Mouse (Mus musculus): ENCODE results near the gene Dcaf15. TPM values are rescaled to one million over a fixed set of nuclear protein-coding genes. Genes with fewer than 3 reads are reported as not detected.

Dcaf15 gene
- polyA plus RNA-seq, 1 experiment = 39.0 TPM

DNA sequence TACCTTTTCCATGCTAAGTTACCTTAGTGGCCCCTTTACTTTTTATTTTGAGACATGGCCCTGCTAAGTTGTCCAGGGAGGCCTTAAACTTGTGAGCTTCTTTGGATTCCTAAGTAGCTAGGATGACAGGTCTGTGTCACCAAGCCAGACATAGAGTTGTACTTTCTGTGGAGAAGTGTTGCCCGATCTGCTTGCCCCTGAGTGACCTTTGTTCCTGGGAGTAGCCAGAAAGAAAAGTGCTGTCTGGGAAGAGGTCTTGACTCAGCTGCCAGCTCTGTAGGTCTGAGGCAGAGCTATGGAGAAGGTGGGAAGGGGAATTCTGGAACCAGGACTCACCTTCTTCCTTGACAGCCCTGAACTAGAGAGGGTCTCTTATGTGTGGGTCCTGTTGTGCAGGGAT lies 35.4 kb downstream of the Dcaf15 start:
- TF ChIP-seq POLR2A (IDR thresholded peaks at IDR 0.05; ENCODE audit: borderline replicate concordance, insufficient read depth, low read length) = no peak
- no peak for TF ChIP-seq CTCF (IDR thresholded peaks at IDR 0.05; ENCODE audit: borderline replicate concordance, insufficient read depth, low read depth, low read length)
- no peak for DNase-seq
- H3K4me3 ChIP-seq (replicated peaks; ENCODE audit: insufficient read depth, low read depth, low read length) = no peak overlapping the region
- H3K4me1 ChIP-seq (ENCODE audit: control insufficient read depth, insufficient read depth, low read length) = peaks cover 37% of the 10 kb centered on the region
- WGBS = 49% methylated on average over 1 of the region's 1 CpGs
- no peak overlapping the region for H3K27ac ChIP-seq (ENCODE audit: insufficient read depth, low read length)
- no peaks in the 10 kb centered on the region for H3K27me3 ChIP-seq (ENCODE audit: control insufficient read depth, insufficient read depth, low read length)

DNA sequence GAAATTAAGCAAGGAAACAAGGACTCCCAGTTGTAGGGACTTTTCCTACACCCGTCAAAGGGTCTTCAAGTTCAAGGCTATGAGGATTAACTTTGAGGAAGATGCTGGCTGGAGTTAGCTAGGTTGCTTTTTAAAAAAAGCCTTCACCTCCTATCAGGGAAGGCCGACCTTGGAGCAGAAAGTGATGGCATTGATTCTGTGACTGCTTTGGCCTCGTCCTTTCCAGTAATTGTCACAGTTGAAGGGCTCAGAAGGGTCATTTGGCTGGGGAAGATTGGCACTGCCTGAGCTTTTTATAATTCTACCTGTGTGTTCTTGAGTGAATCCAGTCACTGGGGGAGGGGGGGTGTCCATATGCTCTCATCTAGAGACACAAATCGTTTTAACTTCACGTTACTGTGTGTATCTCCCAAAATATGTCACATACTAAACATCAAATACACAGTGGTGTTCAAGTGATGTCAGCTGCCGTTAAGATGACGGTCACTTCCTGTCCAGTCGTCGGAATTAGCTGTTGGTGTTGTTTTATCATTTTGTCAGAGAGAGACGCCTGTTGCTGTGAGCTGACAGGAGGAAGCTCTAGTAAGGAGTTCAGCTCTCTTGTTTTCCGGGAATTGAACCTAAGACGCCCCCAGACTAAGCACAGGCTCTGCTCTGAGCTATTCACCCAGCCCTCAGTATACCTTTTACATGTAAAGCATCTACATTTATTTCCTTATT lies 36.1 kb downstream of the Dcaf15 start:
- Histone ChIP-seq H3K4me3 (replicated peaks; ENCODE audit: insufficient read depth, low read depth, low read length) (no peak overlapping the region), H3K27me3 (ENCODE audit: control insufficient read depth, insufficient read depth, low read length) (no peaks in the 10 kb centered on the region), H3K4me1 (ENCODE audit: control insufficient read depth, insufficient read depth, low read length) (peaks cover 37% of the 10 kb centered on the region), H3K27ac (ENCODE audit: insufficient read depth, low read length) (no peak overlapping the region)
- TF ChIP-seq CTCF (IDR thresholded peaks at IDR 0.05; ENCODE audit: borderline replicate concordance, insufficient read depth, low read depth, low read length) (no peak), POLR2A (IDR thresholded peaks at IDR 0.05; ENCODE audit: borderline replicate concordance, insufficient read depth, low read length) (no peak)
- 57% methylated on average over 12 of the region's 12 CpGs for WGBS
- DNase-seq = no peak

DNA sequence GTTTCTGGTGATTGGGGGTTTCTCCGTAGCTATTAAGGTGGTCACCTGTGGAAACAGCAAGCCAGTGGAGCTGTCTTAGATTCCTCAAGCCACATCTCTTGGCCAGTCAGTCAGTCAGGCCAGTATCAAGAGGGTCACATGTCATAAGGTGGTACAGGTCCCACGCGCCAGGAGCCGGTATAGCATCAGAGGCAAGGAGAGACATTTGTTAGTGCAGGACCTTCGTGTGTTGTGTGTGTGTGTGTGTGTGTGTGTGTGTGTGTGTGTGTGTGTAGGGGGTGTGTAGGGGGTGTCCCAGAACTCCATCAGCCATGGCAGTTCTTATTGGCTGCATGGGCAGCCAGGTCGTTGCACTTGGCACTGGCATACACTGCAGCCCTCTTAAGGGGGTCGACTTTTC lies 36.7 kb downstream of the Dcaf15 start:
- no peaks in the 10 kb centered on the region for H3K27me3 ChIP-seq (ENCODE audit: control insufficient read depth, insufficient read depth, low read length)
- TF ChIP-seq CTCF (IDR thresholded peaks at IDR 0.05; ENCODE audit: borderline replicate concordance, insufficient read depth, low read depth, low read length) (no peak), POLR2A (IDR thresholded peaks at IDR 0.05; ENCODE audit: borderline replicate concordance, insufficient read depth, low read length) (no peak)
- peak overlapping the region; percentile 35 for H3K4me3 ChIP-seq (replicated peaks; ENCODE audit: insufficient read depth, low read depth, low read length)
- no peak for DNase-seq
- WGBS = 69% methylated on average over 7 of the region's 7 CpGs
- H3K27ac ChIP-seq (ENCODE audit: insufficient read depth, low read length) = no peak overlapping the region
- peaks cover 33% of the 10 kb centered on the region for H3K4me1 ChIP-seq (ENCODE audit: control insufficient read depth, insufficient read depth, low read length)

DNA sequence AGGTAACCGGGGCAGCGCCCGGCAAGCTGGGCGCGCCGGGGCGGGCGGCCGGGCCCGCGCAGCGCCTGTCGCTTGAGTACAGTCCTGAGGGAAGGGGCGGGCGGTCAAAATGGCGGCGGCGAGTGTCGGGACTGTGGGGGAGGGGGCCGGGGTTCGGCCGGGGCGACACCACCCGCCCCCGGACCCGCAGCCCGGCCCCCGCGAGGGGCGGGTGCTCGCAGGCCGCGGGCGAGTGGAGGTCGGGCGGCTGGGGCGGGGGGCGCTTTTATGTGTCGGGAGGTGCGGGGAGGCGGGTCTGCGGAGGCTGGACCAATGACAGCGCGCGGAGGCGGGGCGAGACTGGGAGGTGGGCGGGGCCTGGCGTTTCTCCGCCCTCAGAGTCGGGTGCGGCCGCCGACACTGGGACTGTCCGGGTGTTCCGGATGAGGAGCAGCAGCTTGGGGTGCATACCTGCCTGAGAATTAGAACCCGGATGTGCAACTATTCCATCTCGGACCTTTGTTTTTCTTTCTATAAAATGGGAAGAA lies 37.5 kb downstream of the Dcaf15 start:
- WGBS = under 1% methylated on average over 55 of the region's 58 CpGs
- Histone ChIP-seq H3K4me3 (replicated peaks; ENCODE audit: insufficient read depth, low read depth, low read length) (peak overlapping the region; percentile 56), H3K4me1 (ENCODE audit: control insufficient read depth, insufficient read depth, low read length) (peaks cover 28% of the 10 kb centered on the region), H3K27me3 (ENCODE audit: control insufficient read depth, insufficient read depth, low read length) (no peaks in the 10 kb centered on the region), H3K27ac (ENCODE audit: insufficient read depth, low read length) (no peak overlapping the region)
- DNase-seq = peak; percentile 91 to 97
- no peak for TF ChIP-seq CTCF (IDR thresholded peaks at IDR 0.05; ENCODE audit: borderline replicate concordance, insufficient read depth, low read depth, low read length)
- TF ChIP-seq POLR2A (IDR thresholded peaks at IDR 0.05; ENCODE audit: borderline replicate concordance, insufficient read depth, low read length) = no peak

DNA sequence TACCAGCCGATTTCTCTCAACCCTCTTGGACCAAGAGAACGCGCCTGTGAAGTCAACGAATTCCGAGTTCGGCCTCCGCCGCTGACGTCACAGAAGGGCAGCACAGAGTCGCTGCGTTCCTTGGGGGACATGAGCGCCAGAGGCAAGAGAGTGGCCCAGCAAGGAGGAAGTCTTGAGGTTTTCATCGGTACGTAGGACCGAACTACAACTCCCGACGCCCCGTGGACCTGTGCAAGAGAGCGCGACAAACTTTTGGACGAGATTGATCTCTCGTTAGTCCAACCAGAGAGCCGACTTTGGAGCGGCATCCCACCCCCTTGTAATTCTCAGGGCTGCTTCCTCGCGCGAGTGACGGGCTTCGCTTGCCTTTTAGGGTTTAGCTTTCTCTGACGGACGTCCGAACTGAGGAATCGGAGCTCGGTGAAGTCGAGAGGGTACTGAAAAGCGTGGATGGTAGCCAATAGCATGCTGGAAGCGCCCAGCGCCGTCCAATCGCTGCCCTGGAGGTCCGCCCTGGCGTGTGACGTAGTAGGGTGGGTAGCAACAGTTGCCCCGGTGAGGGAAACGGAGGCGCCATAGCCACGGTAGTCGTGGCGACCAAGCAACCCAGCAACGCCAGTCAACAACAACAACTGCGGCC lies 38.2 kb downstream of the Dcaf15 start, which contains the start of gene Rfx1:
Gene Rfx1, plus strand, starts transcription at position 544 of the 640 bp plus-strand sequence.
- Histone ChIP-seq H3K27me3 (ENCODE audit: control insufficient read depth, insufficient read depth, low read length) (no peaks in the 10 kb centered on the region), H3K4me3 (replicated peaks; ENCODE audit: insufficient read depth, low read depth, low read length) (peak within 1 kb of the TSS; percentile 80), H3K27ac (ENCODE audit: insufficient read depth, low read length) (peak within 1 kb of the TSS; percentile 56), H3K4me1 (ENCODE audit: control insufficient read depth, insufficient read depth, low read length) (peaks cover 24% of the 10 kb centered on the region)
- TF ChIP-seq CTCF (IDR thresholded peaks at IDR 0.05; ENCODE audit: borderline replicate concordance, insufficient read depth, low read depth, low read length) (no peak), POLR2A (IDR thresholded peaks at IDR 0.05; ENCODE audit: borderline replicate concordance, insufficient read depth, low read length) (peak; percentile 69)
- peak; percentile 99 to 100 for DNase-seq
- under 1% methylated on average over 51 of the region's 51 CpGs for WGBS

DNA sequence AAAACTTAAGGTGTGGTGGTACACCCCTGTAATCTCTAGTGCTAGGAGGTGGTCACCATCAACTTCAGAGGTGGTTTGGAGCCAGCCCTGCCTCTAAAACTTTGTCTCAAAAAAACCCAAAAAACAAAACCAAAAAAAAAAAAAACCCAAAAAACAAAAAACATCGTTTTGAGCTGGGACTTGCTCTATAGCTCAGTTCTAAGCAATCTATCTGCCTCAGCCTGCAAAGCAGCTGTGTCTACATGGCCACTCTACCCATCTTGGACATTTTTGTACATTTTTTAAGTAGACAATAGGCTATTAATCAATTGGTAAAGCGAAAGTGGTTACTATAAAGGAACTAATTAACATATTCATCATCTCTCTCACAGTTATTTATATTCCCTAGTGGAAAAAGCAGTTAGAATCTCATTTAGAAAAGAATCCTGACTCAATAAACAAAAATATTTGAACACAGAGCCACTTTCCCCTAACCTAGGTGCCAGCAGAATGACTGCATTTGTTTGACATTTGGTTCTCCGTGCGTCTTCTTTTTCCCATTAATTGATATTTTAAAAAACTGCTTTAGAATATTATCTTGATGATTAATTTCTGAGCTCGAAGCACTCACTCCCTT lies 39.0 kb downstream of the Dcaf15 start:
- no peak for DNase-seq
- no peaks in the 10 kb centered on the region for H3K27me3 ChIP-seq (ENCODE audit: control insufficient read depth, insufficient read depth, low read length)
- peaks cover 18% of the 10 kb centered on the region for H3K4me1 ChIP-seq (ENCODE audit: control insufficient read depth, insufficient read depth, low read length)
- TF ChIP-seq CTCF (IDR thresholded peaks at IDR 0.05; ENCODE audit: borderline replicate concordance, insufficient read depth, low read depth, low read length) (no peak), POLR2A (IDR thresholded peaks at IDR 0.05; ENCODE audit: borderline replicate concordance, insufficient read depth, low read length) (no peak)
- H3K4me3 ChIP-seq (replicated peaks; ENCODE audit: insufficient read depth, low read depth, low read length) = peak overlapping the region; percentile 80
- 28% methylated on average over 5 of the region's 5 CpGs for WGBS
- H3K27ac ChIP-seq (ENCODE audit: insufficient read depth, low read length) = peak overlapping the region; percentile 56; the same call in 1 of the 2 replicates

DNA sequence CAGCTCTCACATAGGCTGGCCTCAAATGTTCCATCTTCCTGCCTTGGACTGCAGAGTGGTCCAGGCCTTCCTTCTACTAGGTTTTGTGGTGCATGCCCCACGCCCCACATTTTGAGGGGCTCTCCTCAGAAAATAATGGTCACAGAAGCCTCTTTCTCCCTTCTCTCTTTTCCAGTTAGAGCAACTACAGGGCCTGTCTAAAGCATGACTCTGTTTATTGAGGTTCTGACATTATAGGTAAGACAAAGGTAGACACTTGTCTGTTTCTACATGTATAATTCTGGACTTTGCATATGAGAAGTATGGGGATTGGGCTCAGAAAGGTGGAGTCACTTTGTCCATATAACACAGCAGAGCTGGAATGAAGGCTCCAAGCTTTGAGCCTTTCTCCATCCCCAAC lies 39.5 kb downstream of the Dcaf15 start, which contains the start of gene Gm10643:
Gene Gm10643, minus strand, starts transcription at position 101 of the 400 bp plus-strand sequence.
- no peak for TF ChIP-seq POLR2A (IDR thresholded peaks at IDR 0.05; ENCODE audit: borderline replicate concordance, insufficient read depth, low read length)
- TF ChIP-seq CTCF (IDR thresholded peaks at IDR 0.05; ENCODE audit: borderline replicate concordance, insufficient read depth, low read depth, low read length) = no peak
- Histone ChIP-seq H3K4me3 (replicated peaks; ENCODE audit: insufficient read depth, low read depth, low read length) (peak within 1 kb of the TSS; percentile 80), H3K27ac (ENCODE audit: insufficient read depth, low read length) (peak within 1 kb of the TSS; percentile 56), H3K27me3 (ENCODE audit: control insufficient read depth, insufficient read depth, low read length) (no peaks in the 10 kb centered on the region), H3K4me1 (ENCODE audit: control insufficient read depth, insufficient read depth, low read length) (peaks cover 13% of the 10 kb centered on the region)
- 100% methylated on average over 1 of the region's 1 CpGs for WGBS
- no peak for DNase-seq
